Mouse (Mus musculus) liver, postnatal 0 days (tissue): ENCODE data around the gene Astn2.

ENCODE experiments used
- CTCF ChIP-seq: sonication (generic); IDR thresholded peaks from 2 replicates; pipeline ENCODE4 v1.5.1; 2016; ENCODE audit warnings: antibody characterized with exemption, low read depth
- EP300 ChIP-seq: IDR thresholded peaks from 2 replicates; pipeline ENCODE4 v1.6.1; 2016; ENCODE audit warnings: antibody characterized with exemption, low read depth, mild to moderate bottlenecking

GRCm38 (mm10) chr4:65947141-65947649 is 457.2 kb downstream of the Astn2 start:
- TF ChIP-seq CTCF (no peak), EP300 (no peak)
